Mouse (Mus musculus): ENCODE measurements at regions not wholly inside any gene's neighbourhood (a gene's known extent, or its start where the extent isn't known, plus 50 kb on each side); places are given as distances from the start of the nearest gene placed in this dataset.

DNA sequence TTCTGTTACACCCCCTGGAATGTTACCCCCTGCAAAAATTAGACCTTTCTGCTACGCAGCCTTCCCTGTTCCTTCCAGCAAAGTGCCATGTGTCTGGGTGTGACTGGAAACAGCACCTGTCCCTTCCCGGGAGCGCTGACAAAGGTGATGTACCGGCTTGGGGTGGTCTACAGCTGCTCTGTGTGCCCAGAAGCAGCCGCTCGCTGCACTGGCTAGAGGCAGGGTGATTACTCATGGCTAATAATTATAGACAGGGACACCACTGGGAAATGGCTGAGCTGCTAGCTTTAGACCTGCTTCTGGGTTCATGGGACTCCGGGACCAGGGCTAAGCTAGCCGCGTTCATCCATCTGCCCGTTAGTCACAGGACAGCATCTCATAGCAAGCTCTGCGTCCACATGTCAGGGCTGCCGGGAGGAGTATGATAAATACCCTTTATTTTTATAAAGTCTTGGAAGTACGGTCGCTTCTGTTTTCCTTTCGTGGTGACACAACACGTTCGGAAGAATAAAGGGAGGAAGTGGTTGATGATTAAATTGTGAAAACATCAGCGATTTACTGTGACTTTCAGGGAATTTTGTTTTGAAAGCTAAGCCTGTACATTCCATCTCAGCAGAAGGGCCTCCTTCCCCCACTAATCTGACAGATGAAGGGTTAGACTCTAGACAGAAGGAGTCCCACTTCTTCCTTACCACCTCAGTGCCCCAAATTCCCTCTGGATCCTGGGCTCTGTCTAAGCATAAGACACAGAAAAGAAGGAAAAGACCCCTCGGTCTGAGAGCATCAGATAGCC, 170.8 kb downstream of the Maf start:
- TF ChIP-seq POLR2A (IDR thresholded peaks at IDR 0.05; ENCODE audit: control insufficient read depth, low read depth, low read length) (no peak), CTCF (IDR thresholded peaks at IDR 0.05; ENCODE audit: control insufficient read depth, insufficient read depth, insufficient replicate concordance, low read depth, low read length) (no peak)

Data from testis, adult 2 months (tissue).